Mouse (Mus musculus) liver, embryonic 14.5 days (tissue): ENCODE data around the gene Pprc1.

ENCODE experiments used
- CTCF ChIP-seq: IDR thresholded peaks from 2 replicates; pipeline ENCODE4 v1.5.1; 2016; ENCODE audit warnings: antibody characterized with exemption, low read depth, control low read depth
- EP300 ChIP-seq: IDR thresholded peaks from 2 replicates; pipeline ENCODE4 v1.6.1; 2016; ENCODE audit warnings: antibody characterized with exemption, low read depth

GRCm38 (mm10) chr19:46040149-46040902 lies 4.4 kb upstream of the Pprc1 start:
- no peak for TF ChIP-seq CTCF
- TF ChIP-seq EP300, result no peak
